13 mouse cellular contexts compared by ENCODE assay signal in genomic region chr2:179852862-179853261, GRCm38 (mm10).
DNase-seq lines count a peak whose midpoint lies in the region; ATAC-seq lines count a peak whose summit lies in the region.
"Had no signal": no experiment of that assay in that cellular context is flagged by ENCODE, and none has a peak within 500 bp of the region (broad histone marks: within the 10 kb centered on the region; RNA-seq: fewer than 3 reads in every experiment).

No protein-coding gene starts in this region.

- peak; percentile 22; the same call in 1 of the 2 replicates for ATAC-seq in forebrain, embryonic 11.5 days (replicated peaks; ENCODE audit: low FRiP score)
- no peak for ATAC-seq in forebrain, embryonic 14.5 days
- peak; percentile 65 for ATAC-seq in midbrain, embryonic 12.5 days (ENCODE audit: low FRiP score, low read depth)
- ATAC-seq: inflammation-experienced regulatory T-cells, adult 6 months had no signal

- no peaks in the 10 kb centered on the region for H3K9me3 ChIP-seq in forebrain, embryonic 11.5 days (ENCODE audit: control insufficient read depth, low read length)
- H3K9me3 ChIP-seq in forebrain, embryonic 14.5 days (replicated peaks; ENCODE audit: control insufficient read depth, low read length): no peaks in the 10 kb centered on the region
- no peaks in the 10 kb centered on the region for H3K9me3 ChIP-seq in midbrain, embryonic 12.5 days
- H3K9me3 ChIP-seq: embryonic facial prominence, embryonic 12.5 days; limb, embryonic 12.5 days had no signal

- no peak for DNase-seq in forebrain, embryonic 11.5 days (ENCODE audit: low spot score)
- DNase-seq in forebrain, embryonic 14.5 days (ENCODE audit: low spot score): no peak
- peak; percentile 73 to 76 for DNase-seq in right cerebral cortex, adult 2 months (ENCODE audit: low spot score in 2 of 2)
- no peak for DNase-seq in right cerebral cortex, postnatal 4 days
- no peak for DNase-seq in yolk sac, embryonic 10.5 days (ENCODE audit: low spot score)
- no peak for DNase-seq in embryo, embryonic 9.5 days (ENCODE audit: extremely low spot score)
- DNase-seq in urinary bladder, adult 2 months (ENCODE audit: low spot score): no peak
- DNase-seq: heart, adult 2 months; lung, postnatal 14 days had no signal

- no peaks in the 10 kb centered on the region for H3K27me3 ChIP-seq in forebrain, embryonic 11.5 days (ENCODE audit: control insufficient read depth, insufficient read depth, low read length)
- no peaks in the 10 kb centered on the region for H3K27me3 ChIP-seq in forebrain, embryonic 14.5 days (replicated peaks; ENCODE audit: control insufficient read depth, insufficient read depth, low read length)
- H3K27me3 ChIP-seq in midbrain, embryonic 12.5 days: no peaks in the 10 kb centered on the region
- H3K27me3 ChIP-seq: embryonic facial prominence, embryonic 12.5 days; limb, embryonic 12.5 days had no signal

- H3K4me3 ChIP-seq in forebrain, embryonic 11.5 days (ENCODE audit: low read depth, low read length): no peak overlapping the region
- no peak overlapping the region for H3K4me3 ChIP-seq in forebrain, embryonic 14.5 days (ENCODE audit: low read depth, low read length)
- no peak overlapping the region for H3K4me3 ChIP-seq in midbrain, embryonic 12.5 days
- H3K4me3 ChIP-seq: embryonic facial prominence, embryonic 12.5 days; heart, adult 2 months; limb, embryonic 12.5 days had no signal

- H3K36me3 ChIP-seq in forebrain, embryonic 11.5 days (ENCODE audit: control insufficient read depth, insufficient read depth, low read length): no peaks in the 10 kb centered on the region
- H3K36me3 ChIP-seq in forebrain, embryonic 14.5 days (ENCODE audit: control insufficient read depth, insufficient read depth, low read length): no peaks in the 10 kb centered on the region
- no peaks in the 10 kb centered on the region for H3K36me3 ChIP-seq in midbrain, embryonic 12.5 days
- H3K36me3 ChIP-seq: embryonic facial prominence, embryonic 12.5 days; limb, embryonic 12.5 days had no signal

- 70% methylated on average over 11 of the region's 11 CpGs for WGBS in forebrain, embryonic 11.5 days
- WGBS in forebrain, embryonic 14.5 days: 66% methylated on average over 11 of the region's 11 CpGs
- 64% methylated on average over 11 of the region's 11 CpGs for WGBS in midbrain, embryonic 12.5 days

- H3K27ac ChIP-seq in forebrain, embryonic 11.5 days (ENCODE audit: low read depth, low read length): 0 out of 2 replicates have a peak overlapping the region, but pooled peaks have one; percentile 47
- H3K27ac ChIP-seq in forebrain, embryonic 14.5 days (ENCODE audit: low read depth, low read length): no peak overlapping the region
- peak overlapping the region; percentile 43; the same call in 1 of the 2 replicates for H3K27ac ChIP-seq in midbrain, embryonic 12.5 days (replicated peaks)
- H3K27ac ChIP-seq: embryonic facial prominence, embryonic 12.5 days; heart, adult 2 months; limb, embryonic 12.5 days had no signal

- no peak overlapping the region for H3K4me2 ChIP-seq in forebrain, embryonic 11.5 days (ENCODE audit: low read depth, low read length, severe bottlenecking)
- H3K4me2 ChIP-seq in forebrain, embryonic 14.5 days (ENCODE audit: low read length): no peak overlapping the region
- H3K4me2 ChIP-seq in midbrain, embryonic 12.5 days (replicated peaks): no peak overlapping the region
- H3K4me2 ChIP-seq: embryonic facial prominence, embryonic 12.5 days; limb, embryonic 12.5 days had no signal

- H3K9ac ChIP-seq in forebrain, embryonic 11.5 days (ENCODE audit: low read length): no peak overlapping the region
- H3K9ac ChIP-seq in forebrain, embryonic 14.5 days (ENCODE audit: low read length): no peak overlapping the region
- no peak overlapping the region for H3K9ac ChIP-seq in midbrain, embryonic 12.5 days (replicated peaks)
- H3K9ac ChIP-seq: embryonic facial prominence, embryonic 12.5 days; limb, embryonic 12.5 days had no signal

- no peaks in the 10 kb centered on the region for H3K4me1 ChIP-seq in forebrain, embryonic 11.5 days (replicated peaks; ENCODE audit: control insufficient read depth, insufficient read depth, low read length)
- H3K4me1 ChIP-seq in forebrain, embryonic 14.5 days (ENCODE audit: control insufficient read depth, insufficient read depth, low read length): peaks cover 22% of the 10 kb centered on the region
- H3K4me1 ChIP-seq in midbrain, embryonic 12.5 days: peaks cover 48% of the 10 kb centered on the region

Comparison
In these comparisons a context has a peak if more than half of its experiments do, and no peak if none do; other contexts are left out.
1. DNase-seq: peak in right cerebral cortex, adult 2 months (2 of 2); none in forebrain, embryonic 11.5 days (single experiment), forebrain, embryonic 14.5 days (single experiment), right cerebral cortex, postnatal 4 days (single experiment), yolk sac, embryonic 10.5 days (single experiment), embryo, embryonic 9.5 days (single experiment) and urinary bladder, adult 2 months (single experiment).